Mouse (Mus musculus): ENCODE results near the gene Rnf121.

DNA sequence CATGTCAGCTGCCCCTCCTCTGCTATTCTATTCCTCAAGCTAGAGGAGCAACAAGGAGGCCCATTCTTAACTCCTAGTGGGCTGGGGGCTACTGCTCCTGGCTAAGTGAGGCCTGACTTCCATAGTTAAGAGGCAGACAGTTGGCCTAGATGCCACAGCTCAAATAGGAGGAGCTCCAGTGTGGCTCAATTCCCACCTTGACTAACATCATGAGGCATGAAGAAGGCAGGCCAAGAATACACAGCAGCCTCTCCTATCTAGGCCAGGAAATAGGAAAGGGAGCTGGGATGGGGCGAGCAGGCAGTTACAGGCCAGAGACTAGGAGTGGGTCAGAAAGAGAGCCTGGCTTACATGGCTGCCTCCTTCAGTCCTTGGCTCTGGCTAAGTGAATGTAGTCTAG is 42.9 kb upstream of the Rnf121 start:
- TF ChIP-seq CTCF (IDR thresholded peaks at IDR 0.05; ENCODE audit: borderline replicate concordance, insufficient read depth, low read length) (no peak), POLR2A (IDR thresholded peaks at IDR 0.05; ENCODE audit: low read depth, low read length) (no peak)
